Mouse (Mus musculus): ENCODE data around the gene Lmntd1.

Gene Lmntd1

GRCm38 (mm10) chr6:145614219-145614618 lies at the start of gene Lmntd1:
Lmntd1 (minus strand) TSS chr6:145614319.
- no peak for DNase-seq (ENCODE audit: low spot score in 2 of 2)

GRCm38 (mm10) chr6:145660943-145661342 lies 46.8 kb upstream of the Lmntd1 start:
- DNase-seq (ENCODE audit: low spot score in 2 of 2), result no peak

- no peak for DNase-seq (ENCODE audit: low spot score in 2 of 2)
Observed at GRCm38 (mm10) chr6:145659116-145659515, 45.0 kb upstream of the Lmntd1 start.

GRCm38 (mm10) chr6:145656740-145657591 lies 42.8 kb upstream of the Lmntd1 start:
- no peak for DNase-seq (ENCODE audit: low spot score in 2 of 2)

- DNase-seq (ENCODE audit: low spot score in 2 of 2), result no peak
Observed at GRCm38 (mm10) chr6:145655678-145656077, 41.6 kb upstream of the Lmntd1 start.

GRCm38 (mm10) chr6:145654062-145654836 lies 40.1 kb upstream of the Lmntd1 start:
- DNase-seq (ENCODE audit: low spot score in 2 of 2), result no peak

GRCm38 (mm10) chr6:145653626-145654025 lies 39.5 kb upstream of the Lmntd1 start:
- no peak for DNase-seq (ENCODE audit: low spot score in 2 of 2)

GRCm38 (mm10) chr6:145652986-145653385 lies 38.9 kb upstream of the Lmntd1 start:
- DNase-seq (ENCODE audit: low spot score in 2 of 2), result no peak

- no peak for DNase-seq (ENCODE audit: low spot score in 2 of 2)
Observed at GRCm38 (mm10) chr6:145651976-145652375, 37.9 kb upstream of the Lmntd1 start.

- DNase-seq (ENCODE audit: low spot score in 2 of 2), result no peak
Observed at GRCm38 (mm10) chr6:145640971-145641506, 26.9 kb upstream of the Lmntd1 start.

- DNase-seq (ENCODE audit: low spot score in 2 of 2), result no peak
Observed at GRCm38 (mm10) chr6:145638248-145638647, 24.1 kb upstream of the Lmntd1 start.

- no peak for DNase-seq (ENCODE audit: low spot score in 2 of 2)
Observed at GRCm38 (mm10) chr6:145636682-145637081, 22.6 kb upstream of the Lmntd1 start.

- no peak for DNase-seq (ENCODE audit: low spot score in 2 of 2)
Observed at GRCm38 (mm10) chr6:145634454-145634853, 20.3 kb upstream of the Lmntd1 start.

- no peak for DNase-seq (ENCODE audit: low spot score in 2 of 2)
Observed at GRCm38 (mm10) chr6:145630269-145630668, 16.1 kb upstream of the Lmntd1 start.

- DNase-seq (ENCODE audit: low spot score in 2 of 2), result no peak
Observed at GRCm38 (mm10) chr6:145623141-145623540, 9.0 kb upstream of the Lmntd1 start.

GRCm38 (mm10) chr6:145616402-145617229 lies 2.5 kb upstream of the Lmntd1 start:
- DNase-seq (ENCODE audit: low spot score in 2 of 2), result no peak

GRCm38 (mm10) chr6:145615666-145616210 lies 1.6 kb upstream of the Lmntd1 start, which contains the start of gene Tuba3b:
Tuba3b (plus strand) TSS chr6:145615757.
- DNase-seq (ENCODE audit: low spot score in 2 of 2), result no peak

GRCm38 (mm10) chr6:145612611-145613010 lies 1.5 kb downstream of the Lmntd1 start:
- DNase-seq (ENCODE audit: low spot score in 2 of 2), result no peak

GRCm38 (mm10) chr6:145610901-145611300 lies 3.2 kb downstream of the Lmntd1 start:
- no peak for DNase-seq (ENCODE audit: low spot score in 2 of 2)

- no peak for DNase-seq (ENCODE audit: low spot score in 2 of 2)
Observed at GRCm38 (mm10) chr6:145608693-145609092, 5.4 kb downstream of the Lmntd1 start.

- no peak for DNase-seq (ENCODE audit: low spot score in 2 of 2)
Observed at GRCm38 (mm10) chr6:145607746-145608145, 6.4 kb downstream of the Lmntd1 start.

Data from frontal cortex, postnatal 10 days (tissue).